Mouse (Mus musculus): Measurements from ENCODE around the gene Invs.
"Not testable (repeated sequence)": the region's sequence is repeated elsewhere in the genome, so short reads cannot be mapped to it uniquely, and the experiment has no call there.

Gene Invs

GRCm38 (mm10) chr4:48327192-48327591 lies 47.6 kb downstream of the Invs start:
- DNase-seq (ENCODE audit: low spot score) = no peak

GRCm38 (mm10) chr4:48328042-48328441 lies 48.5 kb downstream of the Invs start:
- DNase-seq (ENCODE audit: low spot score) = no peak

DNA sequence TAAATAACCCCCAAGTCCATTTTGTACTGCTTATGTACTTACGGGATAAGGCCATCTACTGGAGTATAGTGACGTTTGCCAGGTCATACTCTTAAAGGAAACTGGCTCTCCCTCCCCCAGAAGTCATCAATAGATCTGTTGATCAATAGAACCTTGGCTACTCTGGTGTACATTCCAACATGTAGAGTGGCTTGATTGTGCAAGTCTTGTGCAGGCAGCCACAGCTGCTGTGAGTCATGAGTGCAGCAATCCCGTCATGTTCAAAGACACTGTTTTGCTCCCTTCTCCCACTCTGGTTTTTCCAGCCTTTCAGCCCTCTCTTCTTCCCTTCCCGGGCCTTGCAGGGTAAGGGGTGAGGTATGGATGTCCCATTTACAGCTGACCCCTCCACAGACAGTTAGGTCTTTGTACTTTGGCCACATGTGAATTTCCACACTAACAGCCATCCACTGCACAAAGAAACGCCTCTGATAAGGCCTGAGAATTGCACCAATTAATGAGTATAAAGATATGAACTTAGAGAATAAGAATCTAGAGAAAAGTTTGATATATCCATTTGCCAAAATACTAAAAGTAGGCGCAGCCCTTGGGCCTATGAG lies 53.0 kb downstream of the Invs start:
- DNase-seq (ENCODE audit: low spot score) = no peak

GRCm38 (mm10) chr4:48334927-48335763 lies 55.6 kb downstream of the Invs start:
- no peak for DNase-seq (ENCODE audit: low spot score)

DNA sequence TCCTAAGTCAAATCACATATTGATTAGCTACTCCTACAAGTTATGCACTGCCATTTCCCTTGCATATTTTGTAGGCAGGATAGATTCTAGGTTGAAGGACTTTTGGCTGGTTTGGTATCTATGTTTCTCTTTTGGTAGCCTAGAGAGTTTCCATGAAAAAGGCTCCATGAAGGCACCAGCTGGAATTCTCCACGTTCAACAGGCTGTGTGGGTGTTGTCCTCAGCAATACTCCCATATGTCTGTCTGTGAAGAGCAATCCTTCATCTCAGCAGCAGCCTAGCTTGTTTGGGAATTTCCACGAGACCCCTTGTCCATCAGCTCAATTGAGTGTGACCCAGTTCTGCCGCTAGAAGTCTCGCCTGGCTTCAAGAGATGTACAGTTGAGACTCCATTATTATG lies 63.1 kb downstream of the Invs start:
- no peak for DNase-seq (ENCODE audit: low spot score)

DNA sequence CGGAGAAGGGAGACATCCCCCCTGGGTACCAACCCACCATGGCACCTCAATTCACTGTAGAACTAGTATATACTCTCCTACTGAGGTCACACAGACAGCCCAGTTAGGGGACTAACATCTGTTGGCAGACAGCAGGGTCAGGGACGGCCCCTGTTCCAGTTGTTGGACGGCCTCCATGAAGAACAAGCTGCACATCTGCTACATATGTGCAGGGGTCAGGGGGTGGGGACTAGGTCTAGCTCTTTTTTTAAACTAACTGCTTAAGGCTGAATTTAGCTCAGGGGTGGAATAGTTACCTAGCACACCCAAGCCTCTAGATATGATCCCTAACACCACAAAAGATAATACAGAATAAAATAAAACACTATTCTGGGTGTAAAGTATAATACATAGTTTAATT lies 82.8 kb downstream of the Invs start:
- DNase-seq (ENCODE audit: low spot score) = no peak

GRCm38 (mm10) chr4:48371037-48371436 lies 91.5 kb downstream of the Invs start:
- DNase-seq (ENCODE audit: low spot score) = no peak

DNA sequence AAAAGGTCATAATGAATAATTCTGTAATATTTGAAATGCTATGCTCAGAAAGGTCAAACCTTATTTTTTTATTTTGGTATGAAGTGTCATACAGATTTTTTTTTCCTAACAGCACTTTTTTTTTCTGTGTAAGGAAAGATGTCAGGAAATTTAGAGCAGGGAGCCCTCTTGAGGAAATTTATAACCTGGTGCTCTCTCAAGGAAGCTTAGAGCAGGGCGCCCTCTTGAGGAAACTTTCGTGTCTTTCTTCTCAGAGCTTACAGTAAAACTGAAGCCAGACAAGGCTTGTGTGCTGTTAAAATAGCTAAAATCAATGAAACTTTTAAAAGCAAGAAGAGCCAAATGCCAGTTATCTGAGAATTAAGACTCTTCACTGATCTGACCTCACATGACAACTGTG lies 101.4 kb downstream of the Invs start:
- DNase-seq (ENCODE audit: low spot score) = peak; percentile 45

GRCm38 (mm10) chr4:48382506-48382905 lies 102.9 kb downstream of the Invs start:
- DNase-seq (ENCODE audit: low spot score) = no peak

DNA sequence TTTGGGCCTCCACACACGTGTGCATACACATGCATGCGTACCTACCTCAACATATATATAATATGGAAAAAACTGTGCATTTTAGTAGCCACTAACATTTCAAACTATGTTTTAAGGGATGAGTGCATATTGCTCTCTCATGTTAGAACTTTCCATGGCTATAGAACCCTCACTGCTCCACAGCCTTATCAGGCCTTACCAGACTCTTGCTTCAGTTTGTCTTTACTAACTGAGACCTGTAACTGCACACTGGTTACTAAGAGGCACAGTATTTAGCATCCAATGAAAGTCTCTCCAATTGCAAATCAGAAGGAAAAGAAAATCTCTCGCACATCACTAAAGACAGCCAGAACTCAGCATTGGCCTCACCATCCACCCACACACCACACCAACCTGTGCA lies 117.4 kb downstream of the Invs start:
- no peak for DNase-seq (ENCODE audit: low spot score)

DNA sequence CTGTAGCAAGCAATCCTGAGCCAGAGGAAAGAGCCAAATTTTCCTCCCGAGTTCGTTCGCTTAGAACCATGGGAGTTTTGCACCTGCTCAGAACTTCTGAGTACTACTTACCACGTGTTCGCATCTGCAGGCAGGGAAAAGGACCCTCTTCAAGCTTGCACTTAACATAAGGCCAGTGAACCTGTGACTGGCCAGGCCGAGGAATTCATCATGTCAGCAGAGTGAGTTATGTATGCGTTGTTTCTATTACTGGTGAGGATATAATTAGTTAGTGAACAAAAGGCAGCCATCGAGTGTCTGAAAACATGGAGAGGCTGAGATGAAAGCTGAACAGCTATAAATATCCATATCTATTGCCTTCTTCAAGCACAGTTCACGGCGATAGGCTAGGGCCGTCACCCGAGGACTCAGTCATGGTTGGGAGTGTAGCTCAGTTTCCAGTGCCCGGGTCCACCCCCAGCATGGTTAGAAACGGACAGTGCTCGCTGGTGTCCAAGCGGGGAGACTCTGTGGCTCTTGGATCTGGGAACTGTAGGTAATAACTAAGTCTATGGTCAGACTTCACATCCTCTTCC lies 123.6 kb downstream of the Invs start:
- DNase-seq (ENCODE audit: low spot score) = no peak

GRCm38 (mm10) chr4:48405724-48406491 lies 126.3 kb downstream of the Invs start:
- not testable (repeated sequence) for DNase-seq (ENCODE audit: low spot score)

- peak; percentile 68 for DNase-seq (ENCODE audit: low spot score)
Observed at GRCm38 (mm10) chr4:48407350-48408039, 127.9 kb downstream of the Invs start.

GRCm38 (mm10) chr4:48413473-48413872 lies 133.9 kb downstream of the Invs start:
- peak; percentile 23 for DNase-seq (ENCODE audit: low spot score)

GRCm38 (mm10) chr4:48415838-48416335 lies 136.3 kb downstream of the Invs start:
- DNase-seq (ENCODE audit: low spot score) = no peak

DNA sequence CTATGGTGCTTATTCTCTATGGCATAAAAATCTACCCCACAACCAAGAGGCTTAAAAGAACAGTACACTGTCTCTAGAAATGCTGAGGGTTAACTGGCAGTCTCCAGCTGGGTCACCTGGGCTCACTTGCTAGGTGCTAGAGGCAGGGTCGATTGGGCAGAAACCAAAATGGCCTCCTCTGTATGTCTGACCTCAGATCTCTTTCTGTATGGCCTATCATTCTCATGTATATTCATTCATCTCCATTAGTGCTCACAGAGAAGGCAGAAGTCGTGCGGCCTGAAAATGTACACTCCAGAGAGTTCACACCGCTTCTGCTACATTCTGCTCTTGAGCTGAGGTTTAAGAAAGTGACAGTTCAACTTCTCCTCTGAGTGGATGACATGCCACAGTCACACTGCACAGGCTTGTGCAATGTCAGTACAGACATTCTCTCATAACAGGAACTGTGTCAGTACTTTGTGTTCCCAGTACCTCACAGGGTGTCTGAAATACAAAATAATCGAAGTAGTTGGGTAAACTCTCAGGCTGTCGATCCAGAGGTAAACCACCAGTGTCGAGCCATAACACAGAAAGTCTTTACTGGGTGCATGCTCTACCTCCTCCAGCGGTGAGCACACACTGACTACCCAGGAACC lies 139.4 kb downstream of the Invs start:
- DNase-seq (ENCODE audit: low spot score) = no peak

DNA sequence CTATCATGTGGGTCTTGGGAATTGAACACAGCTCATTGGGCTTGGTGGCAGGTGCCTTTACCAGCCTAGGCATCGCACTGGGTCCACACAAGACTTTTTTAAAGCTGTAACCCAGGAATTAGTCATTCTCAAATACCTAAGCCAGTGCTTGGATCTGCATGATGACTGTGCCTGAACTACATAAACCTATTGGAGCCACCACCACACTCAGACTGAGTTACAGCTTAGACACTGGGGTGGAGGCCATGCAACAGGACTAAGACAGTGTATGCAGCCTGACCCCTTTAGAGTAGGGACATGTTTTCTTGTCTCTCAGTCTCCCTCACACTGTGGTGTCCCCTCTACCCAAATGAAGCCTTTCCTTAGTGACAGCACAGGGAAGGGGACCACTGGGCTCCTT lies 143.1 kb downstream of the Invs start:
- no peak for DNase-seq (ENCODE audit: low spot score)

DNA sequence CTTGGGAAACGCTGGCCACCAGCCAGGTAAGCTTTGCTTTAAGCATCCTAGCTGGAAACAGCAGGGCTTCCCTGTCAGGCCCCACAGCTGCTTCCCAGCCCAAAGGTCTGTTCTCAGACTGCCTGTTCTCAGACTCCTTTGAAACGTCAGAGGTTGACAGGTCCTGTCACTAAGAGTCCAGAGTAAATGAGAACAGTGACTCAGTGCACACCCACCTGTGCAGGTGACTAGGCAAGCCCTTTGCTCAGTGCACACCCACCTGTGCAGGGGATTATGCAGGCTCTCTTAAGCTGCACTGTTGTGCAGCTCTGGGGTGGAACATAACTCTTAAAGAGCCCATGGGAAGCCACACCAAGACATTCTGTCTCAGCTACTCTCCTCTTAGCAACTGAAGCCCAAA lies 144.2 kb downstream of the Invs start:
- DNase-seq (ENCODE audit: low spot score) = no peak

DNA sequence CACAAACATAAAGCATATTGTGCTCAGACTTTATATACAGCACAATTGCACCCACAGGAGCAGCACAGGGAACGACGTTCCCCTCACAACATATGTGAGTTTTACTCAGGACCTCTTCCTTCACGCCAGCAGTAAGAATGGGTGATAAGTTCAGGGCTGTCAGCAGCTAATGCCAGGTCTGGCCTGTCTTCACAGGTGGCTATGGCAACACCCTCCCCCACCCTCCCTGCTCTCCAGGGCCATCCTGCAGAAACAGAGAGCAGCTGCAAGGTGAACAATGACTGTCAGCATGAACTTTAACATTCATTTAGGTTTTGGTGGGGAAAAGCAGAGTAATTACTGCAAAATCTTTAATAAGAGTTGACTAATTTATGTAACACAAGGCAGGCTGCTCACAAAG lies 147.9 kb downstream of the Invs start:
- no peak for DNase-seq (ENCODE audit: low spot score)

- no peak for DNase-seq (ENCODE audit: low spot score)
Observed at GRCm38 (mm10) chr4:48428054-48428453, 148.5 kb downstream of the Invs start.

DNA sequence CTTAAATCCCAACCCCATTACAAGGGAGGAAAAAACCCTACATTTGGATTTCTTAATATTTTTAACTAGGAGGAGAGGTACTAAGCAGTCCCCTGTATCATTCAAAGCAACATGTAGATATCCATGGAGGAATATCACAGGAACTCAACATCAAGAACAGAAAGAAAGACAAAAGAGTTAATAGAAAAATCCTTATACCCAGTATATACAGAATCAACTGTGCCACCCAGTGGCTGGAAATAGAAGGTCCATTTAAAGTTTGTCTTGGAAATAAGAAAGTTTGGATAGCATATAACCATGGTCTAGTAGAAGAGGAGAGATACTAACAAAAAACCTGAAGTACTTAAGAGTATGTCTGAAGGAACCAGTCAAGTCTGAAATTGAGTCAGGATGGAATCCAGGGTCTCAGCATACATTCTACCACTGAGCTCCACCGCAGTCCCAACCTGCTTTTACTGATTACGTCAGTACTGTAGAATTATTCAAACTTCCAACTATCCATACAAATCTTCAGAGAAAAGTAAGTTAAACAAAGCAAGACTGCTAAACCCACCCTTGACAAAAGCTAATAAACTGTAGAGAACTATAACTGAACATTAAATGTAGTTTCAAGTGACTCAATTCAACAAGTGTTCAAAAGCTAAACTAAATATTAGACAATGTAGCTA lies 174.7 kb downstream of the Invs start:
- DNase-seq (ENCODE audit: low spot score) = no peak

Measured in c-Kit-positive CD71-positive TER-119-positive erythroid progenitor cells, embryonic 14.5 days (primary cell).